Mouse (Mus musculus) adrenal gland, adult 2 months (tissue): ENCODE results near the gene Tmem100. TPM values are rescaled to one million over a fixed set of nuclear protein-coding genes. Genes with fewer than 3 reads are reported as not detected.

Experiments used
- DNase-seq: peaks from one replicate; pipeline ENCODE4 v3.0.0; 2021
- polyA plus RNA-seq: library from polyadenylated mRNA; depleted of rRNA; stranded (reverse); fragments of >200 nt; gene quantifications from 2 replicates; pipeline ENCODE4 v1.2.3, GENCODE M21; 2012; rRNA removed
- total RNA-seq, 2 experiments: library from RNA; stranded (reverse); gene quantifications; 2 replicates each; pipeline ENCODE4 v1.2.3; 2021

The Tmem100 gene
- total and polyA plus RNA-seq, 3 experiments = 1.1 to 4.4 (median 4.1) TPM

GRCm38 (mm10) chr11:90062657-90063056, 32.5 kb downstream of the Tmem100 start:
- DNase-seq = no peak

- DNase-seq = no peak
Measured at GRCm38 (mm10) chr11:90066405-90067250, 36.5 kb downstream of the Tmem100 start.

GRCm38 (mm10) chr11:90071747-90072146, 41.6 kb downstream of the Tmem100 start:
- peak; percentile 34 for DNase-seq

GRCm38 (mm10) chr11:90073201-90073600, 43.1 kb downstream of the Tmem100 start:
- DNase-seq = no peak

GRCm38 (mm10) chr11:90076666-90077065, 46.5 kb downstream of the Tmem100 start:
- no peak for DNase-seq

GRCm38 (mm10) chr11:90080678-90081267, 50.6 kb downstream of the Tmem100 start:
- no peak for DNase-seq

- DNase-seq = no peak
Measured at GRCm38 (mm10) chr11:90081820-90082596, 51.9 kb downstream of the Tmem100 start.

GRCm38 (mm10) chr11:90083042-90083441, 52.9 kb downstream of the Tmem100 start:
- no peak for DNase-seq

GRCm38 (mm10) chr11:90084166-90084565, 54.0 kb downstream of the Tmem100 start:
- no peak for DNase-seq

Other genes with a start within 250 kb of the Tmem100 start
- gene Pctp, start 27.5 kb upstream of the Tmem100 start, total RNA-seq = 1 to 10 TPM; 7.6 to 9.7 TPM
- gene Pctp, start 27.5 kb upstream of the Tmem100 start, polyA plus RNA-seq = 1.2 and 1.3 TPM in 2 replicates
- gene Gm45716, start 157.3 kb downstream of the Tmem100 start, total RNA-seq = 1 to 10 TPM; 3.0 to 5.5 TPM
- gene Gm45716, start 157.3 kb downstream of the Tmem100 start, polyA plus RNA-seq = 1.5 and 3.7 TPM in 2 replicates
- 100 to 1,000 TPM; 110 to 147 TPM for gene Mmd, start 219.1 kb downstream of the Tmem100 start, total RNA-seq
- gene Mmd, start 219.1 kb downstream of the Tmem100 start, polyA plus RNA-seq = 51.7 and 122 TPM in 2 replicates